Comparison of ENCODE assay signal across 8 mouse cellular contexts in genomic region chr4:82304148-82304871, GRCm38 (mm10).
DNase-seq lines count a peak whose midpoint lies in the region; ATAC-seq and TF ChIP-seq lines count a peak whose summit lies in the region.

No protein-coding gene starts in this region.

- ATAC-seq in midbrain, embryonic 14.5 days (ENCODE audit: low FRiP score, low TSS enrichment): peak; percentile 77
- no peak for ATAC-seq in inflammation-experienced regulatory T-cells, adult 6 months
- ATAC-seq in erythroblast, adult 5-6 weeks (replicated peaks; ENCODE audit: low FRiP score, poor library complexity, severe bottlenecking): no peak

- H3K9me3 ChIP-seq in midbrain, embryonic 14.5 days (ENCODE audit: control insufficient read depth, low read length): no peaks in the 10 kb centered on the region

- WGBS in midbrain, embryonic 14.5 days: 4% methylated on average over 17 of the region's 17 CpGs

- no peaks in the 10 kb centered on the region for H3K27me3 ChIP-seq in midbrain, embryonic 14.5 days (ENCODE audit: control insufficient read depth, insufficient read depth, low read length)

- peaks cover 9% of the 10 kb centered on the region for H3K4me1 ChIP-seq in embryonic fibroblast, embryonic 13.5 days (ENCODE audit: control insufficient read depth, insufficient read depth, low read length)
- H3K4me1 ChIP-seq in midbrain, embryonic 14.5 days (ENCODE audit: control insufficient read depth, insufficient read depth, low read length): peaks cover 20% of the 10 kb centered on the region

- DNase-seq in gastrocnemius, adult 2 months: peak; percentile 42
- DNase-seq in gastrocnemius, adult 8-10 months (ENCODE audit: low spot score in 2 of 2): no peak
- peak; percentile 61 to 66 for DNase-seq in heart, postnatal 36 days
- DNase-seq in kidney, postnatal 4 days: peak; percentile 57 to 67
- DNase-seq in midbrain, embryonic 14.5 days: peak; percentile 75

- no peaks in the 10 kb centered on the region for H3K36me3 ChIP-seq in midbrain, embryonic 14.5 days (ENCODE audit: control insufficient read depth, insufficient read depth, low read length)

- H3K27ac ChIP-seq in gastrocnemius, adult 2 months: peak overlapping the region; percentile 84
- H3K27ac ChIP-seq in embryonic fibroblast, embryonic 13.5 days (ENCODE audit: insufficient read depth, low read length): peak overlapping the region; percentile 48
- H3K27ac ChIP-seq in midbrain, embryonic 14.5 days (replicated peaks; ENCODE audit: low read depth, low read length): peak overlapping the region; percentile 78

- peak overlapping the region; percentile 52 for H3K4me3 ChIP-seq in gastrocnemius, adult 2 months
- no peak overlapping the region for H3K4me3 ChIP-seq in embryonic fibroblast, embryonic 13.5 days (ENCODE audit: insufficient read depth, low read length)
- no peak overlapping the region for H3K4me3 ChIP-seq in midbrain, embryonic 14.5 days (replicated peaks; ENCODE audit: low read depth, low read length)

- no peak overlapping the region for H3K9ac ChIP-seq in midbrain, embryonic 14.5 days (replicated peaks; ENCODE audit: low read length)

- TF ChIP-seq POLR2A in embryonic fibroblast, embryonic 13.5 days (IDR thresholded peaks at IDR 0.05; ENCODE audit: low read depth, low read length): no peak

- intact Hi-C loops in gastrocnemius, adult 2 months (cut with DNase I): no loop called here
- intact Hi-C loops in heart, postnatal 36 days (cut with DNase I): loop anchor here (2.0 to 5.0 kb wide), 3 partner anchors 53 to 200 kb away; no protein-coding TSS in a partner anchor

- peak overlapping the region; percentile 32 for H3K4me2 ChIP-seq in midbrain, embryonic 14.5 days (ENCODE audit: low read length)

- no peak for TF ChIP-seq CTCF in gastrocnemius, adult 2 months (IDR thresholded peaks at IDR 0.05)
- TF ChIP-seq CTCF in embryonic fibroblast, embryonic 13.5 days (IDR thresholded peaks at IDR 0.05; ENCODE audit: borderline replicate concordance, insufficient read depth, low read length): no peak

Comparison
In these comparisons a context has a peak if more than half of its experiments do, and no peak if none do; other contexts are left out.
1. DNase-seq: peak in gastrocnemius, adult 2 months (single experiment), heart, postnatal 36 days (2 of 2), kidney, postnatal 4 days (2 of 2) and midbrain, embryonic 14.5 days (single experiment); none in gastrocnemius, adult 8-10 months (0 of 2).
2. Peak in every context shown above with its lines, with median percentiles within 50 percentile points of each other: H3K27ac ChIP-seq.